Mouse (Mus musculus) CD4-positive, CD25-positive, alpha-beta regulatory T cell, adult 4 months (primary cell): Measurements from ENCODE around the gene Ltbp1. TPM values are rescaled to one million over a fixed set of nuclear protein-coding genes. Genes with fewer than 3 reads are reported as not detected.

ENCODE experiments used
- ATAC-seq: one replicate; pipeline ENCODE4 v1.8.0; 2017
- polyA plus RNA-seq, 2 experiments: library from polyadenylated mRNA; unstranded; fragments of 100-300 nt; shearing (Covaris generic); gene quantifications; one replicate each; pipeline ENCODE4 v1.2.1; 2017

Gene Ltbp1
- polyA plus RNA-seq, 2 experiments from 2014 or later, result 0.20 TPM; not detected in 1

GRCm38 (mm10) chr17:75307070-75308011 is 302.0 kb downstream of the Ltbp1 start:
- ATAC-seq, result no peak

- no peak for ATAC-seq
These were observed 311.7 kb downstream of the Ltbp1 start for GRCm38 (mm10) chr17:75317106-75317505.

- ATAC-seq, result no peak
These were observed 317.9 kb downstream of the Ltbp1 start for GRCm38 (mm10) chr17:75323229-75323628.

- ATAC-seq, result no peak
These were observed 318.4 kb downstream of the Ltbp1 start for GRCm38 (mm10) chr17:75323766-75324165.

- no peak for ATAC-seq
These were observed 322.8 kb downstream of the Ltbp1 start for GRCm38 (mm10) chr17:75328102-75328639.

- ATAC-seq, result no peak
These were observed 325.0 kb downstream of the Ltbp1 start for GRCm38 (mm10) chr17:75330366-75330765.

- no peak for ATAC-seq
These were observed 326.1 kb downstream of the Ltbp1 start for GRCm38 (mm10) chr17:75331421-75331951.

GRCm38 (mm10) chr17:75332289-75332688 is 326.9 kb downstream of the Ltbp1 start:
- no peak for ATAC-seq

GRCm38 (mm10) chr17:75333011-75333410 is 327.6 kb downstream of the Ltbp1 start:
- ATAC-seq, result no peak

- ATAC-seq, result no peak
These were observed 328.4 kb downstream of the Ltbp1 start for GRCm38 (mm10) chr17:75333759-75334158.

- ATAC-seq, result no peak
These were observed 330.3 kb downstream of the Ltbp1 start for GRCm38 (mm10) chr17:75335649-75336048.

- ATAC-seq, result no peak
These were observed 335.9 kb downstream of the Ltbp1 start for GRCm38 (mm10) chr17:75341227-75341626.

- ATAC-seq, result no peak
These were observed 339.7 kb downstream of the Ltbp1 start for GRCm38 (mm10) chr17:75345116-75345515.

- no peak for ATAC-seq
These were observed 342.0 kb downstream of the Ltbp1 start for GRCm38 (mm10) chr17:75347414-75347813.

- no peak for ATAC-seq
These were observed 343.7 kb downstream of the Ltbp1 start for GRCm38 (mm10) chr17:75349109-75349508.

- ATAC-seq, result no peak
These were observed 344.2 kb downstream of the Ltbp1 start for GRCm38 (mm10) chr17:75349602-75350001.

GRCm38 (mm10) chr17:75353323-75353722 is 348.0 kb downstream of the Ltbp1 start:
- ATAC-seq, result no peak

GRCm38 (mm10) chr17:75355431-75355830 is 350.1 kb downstream of the Ltbp1 start:
- no peak for ATAC-seq

GRCm38 (mm10) chr17:75360111-75360510 is 354.7 kb downstream of the Ltbp1 start:
- ATAC-seq, result no peak

- ATAC-seq, result no peak
These were observed 361.0 kb downstream of the Ltbp1 start for GRCm38 (mm10) chr17:75366332-75366731.

- no peak for ATAC-seq
These were observed 362.3 kb downstream of the Ltbp1 start for GRCm38 (mm10) chr17:75367486-75368155.

- no peak for ATAC-seq
These were observed 363.2 kb downstream of the Ltbp1 start for GRCm38 (mm10) chr17:75368580-75368979.

GRCm38 (mm10) chr17:75369351-75369750 is 364.0 kb downstream of the Ltbp1 start:
- ATAC-seq, result no peak
